Mouse (Mus musculus): ENCODE measurements around the gene Inpp4a.

Inpp4a gene

DNA sequence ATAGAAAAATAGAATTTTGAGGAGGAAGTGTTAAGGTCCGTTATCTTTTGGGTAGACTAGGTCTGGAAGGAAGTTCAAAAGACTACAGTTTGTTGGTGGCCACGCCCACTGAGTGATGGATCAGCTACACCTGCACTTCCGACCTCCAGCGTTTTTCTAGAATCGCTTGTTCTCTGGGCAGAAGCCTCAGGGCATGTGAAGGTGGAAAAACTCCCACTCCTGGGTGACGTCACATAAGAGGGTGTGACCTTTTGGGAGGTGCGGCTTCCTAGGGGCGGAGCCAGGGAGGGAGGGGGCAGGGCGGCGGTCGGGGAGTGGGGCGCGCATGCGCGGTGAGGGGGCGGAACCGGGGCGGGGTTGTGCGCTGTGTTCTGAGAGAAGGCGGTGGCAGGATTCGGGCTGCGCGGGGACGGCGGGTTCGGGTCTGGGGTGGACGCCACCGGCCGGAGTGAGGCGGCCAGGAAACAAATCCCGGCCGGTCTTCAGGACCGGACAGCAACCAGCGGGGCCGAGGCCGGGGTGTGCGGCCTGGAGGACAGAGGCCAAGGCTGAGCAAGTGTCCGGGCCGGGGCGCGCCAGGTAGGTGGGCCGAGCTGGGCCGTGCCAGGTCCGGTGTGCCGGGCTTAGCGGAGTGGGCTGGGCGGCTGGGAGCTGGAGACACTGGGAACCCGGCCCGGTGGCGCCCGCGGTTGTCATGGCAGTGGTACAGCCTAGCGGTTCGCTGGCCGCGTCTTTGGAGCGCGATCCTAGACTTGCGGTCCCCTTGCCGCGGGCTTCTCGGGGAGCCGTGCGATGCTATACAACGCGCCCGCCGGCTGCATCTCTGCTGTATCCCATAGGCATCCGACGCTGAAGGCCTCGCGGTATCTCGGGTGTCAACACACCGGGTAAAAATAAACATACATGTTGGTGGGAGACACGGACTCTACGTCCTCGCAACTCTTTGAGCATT lies at the start of gene Inpp4a:
Gene Inpp4a, plus strand, starts transcription at position 326 of the 952 bp plus-strand sequence.
- ATAC-seq (ENCODE audit: low TSS enrichment), result peak; percentile 76

- ATAC-seq (ENCODE audit: low TSS enrichment), result peak; percentile 57; the same call in 1 of the 2 replicates
Measured at GRCm38 (mm10) chr1:37250643-37251310, 48.9 kb upstream of the Inpp4a start.

DNA sequence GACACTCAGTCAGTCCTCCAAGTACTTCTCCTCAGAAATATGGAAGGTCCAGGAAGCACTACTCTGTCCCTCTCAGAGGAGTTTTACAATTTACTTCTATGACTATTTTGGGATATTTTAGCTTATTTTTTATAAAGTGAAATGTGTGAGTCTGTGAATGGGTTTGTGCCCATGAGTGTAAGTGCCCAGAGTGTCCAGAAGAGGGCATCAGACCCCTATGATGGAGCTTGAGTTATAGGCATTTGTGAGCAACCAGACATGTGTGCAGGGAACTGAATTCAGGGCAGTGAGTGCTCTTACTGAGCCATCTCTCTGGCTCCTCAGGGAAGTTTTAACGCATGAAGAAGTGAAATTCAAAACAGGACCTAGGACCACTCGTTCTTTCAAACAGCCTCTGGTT lies 41.2 kb upstream of the Inpp4a start:
- ATAC-seq (ENCODE audit: low TSS enrichment), result no peak

DNA sequence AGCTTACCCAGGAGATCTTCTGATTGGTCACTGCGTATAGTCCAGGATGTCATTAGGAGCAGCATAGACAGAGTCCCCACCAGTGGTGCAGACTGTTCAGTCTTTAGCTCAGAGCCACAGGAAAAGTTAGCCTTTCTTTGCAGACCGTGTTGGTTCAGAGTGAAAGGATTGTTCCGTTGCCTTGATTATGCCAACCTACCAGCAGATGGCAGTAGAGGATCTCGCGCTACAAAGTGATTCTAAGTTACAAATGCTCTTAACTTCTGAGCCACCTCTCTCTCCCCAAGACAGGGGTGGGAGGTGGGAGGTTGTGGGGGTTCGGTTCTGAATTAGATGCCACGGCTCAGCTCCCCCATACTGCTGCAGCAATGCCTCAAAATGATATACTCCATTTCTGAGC lies 27.2 kb upstream of the Inpp4a start:
- ATAC-seq (ENCODE audit: low TSS enrichment), result peak; percentile 87

GRCm38 (mm10) chr1:37286556-37286955 lies 13.1 kb upstream of the Inpp4a start:
- no peak for ATAC-seq (ENCODE audit: low TSS enrichment)

DNA sequence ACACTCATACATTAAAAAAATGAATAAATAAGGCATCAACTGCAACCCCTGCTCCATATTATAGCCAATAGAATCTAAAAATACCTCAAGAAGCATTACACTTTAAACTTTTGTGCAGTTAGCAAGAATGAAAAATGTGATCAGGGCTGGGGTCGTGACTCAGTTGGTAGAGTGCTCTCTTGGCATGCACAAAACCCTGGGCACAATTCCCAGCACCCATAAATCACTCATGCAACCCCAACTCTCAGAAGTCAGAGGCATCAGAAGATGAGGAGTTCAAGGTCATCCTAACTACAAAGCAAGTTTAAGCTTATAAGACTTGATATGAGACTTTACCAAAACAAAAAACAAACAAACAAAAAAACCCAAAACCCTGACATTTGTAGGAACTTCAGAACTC lies 11.9 kb upstream of the Inpp4a start:
- no peak for ATAC-seq (ENCODE audit: low TSS enrichment)

DNA sequence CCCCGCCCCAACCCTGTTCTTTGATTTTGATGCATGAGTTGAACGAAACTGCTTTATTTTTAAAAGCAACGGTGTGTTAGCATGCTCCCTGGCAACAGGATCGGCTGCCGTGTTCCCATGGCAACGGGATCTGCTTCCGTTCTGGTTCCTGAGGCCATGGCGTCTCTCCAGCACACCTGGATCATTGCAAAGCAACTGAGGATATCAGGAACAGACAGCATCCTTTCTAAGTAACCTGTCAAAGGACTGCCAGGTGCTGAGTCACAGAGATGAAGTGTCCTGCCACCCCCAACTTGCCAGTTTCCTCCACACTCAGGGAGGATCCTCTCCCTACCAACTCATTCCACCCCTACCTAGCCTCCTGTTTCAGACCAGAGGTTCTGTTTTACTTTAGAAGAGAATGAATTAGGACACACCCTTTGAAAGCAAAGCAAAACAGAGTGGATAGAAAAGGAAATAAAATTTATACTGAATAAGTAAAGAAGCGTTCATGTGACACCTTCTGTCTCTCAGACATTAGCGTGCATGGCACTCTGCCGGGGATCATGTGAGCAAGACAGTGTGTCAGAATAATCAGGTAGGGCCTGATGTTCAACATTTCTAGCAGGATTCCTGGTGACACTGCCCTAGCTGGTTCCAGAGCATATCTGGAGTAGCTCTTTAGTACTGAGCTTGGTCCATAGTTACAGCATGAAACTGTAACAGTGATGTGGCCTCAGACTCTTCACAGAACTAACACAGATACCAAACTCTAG lies 11.3 kb upstream of the Inpp4a start:
- ATAC-seq (ENCODE audit: low TSS enrichment), result peak; percentile 80

DNA sequence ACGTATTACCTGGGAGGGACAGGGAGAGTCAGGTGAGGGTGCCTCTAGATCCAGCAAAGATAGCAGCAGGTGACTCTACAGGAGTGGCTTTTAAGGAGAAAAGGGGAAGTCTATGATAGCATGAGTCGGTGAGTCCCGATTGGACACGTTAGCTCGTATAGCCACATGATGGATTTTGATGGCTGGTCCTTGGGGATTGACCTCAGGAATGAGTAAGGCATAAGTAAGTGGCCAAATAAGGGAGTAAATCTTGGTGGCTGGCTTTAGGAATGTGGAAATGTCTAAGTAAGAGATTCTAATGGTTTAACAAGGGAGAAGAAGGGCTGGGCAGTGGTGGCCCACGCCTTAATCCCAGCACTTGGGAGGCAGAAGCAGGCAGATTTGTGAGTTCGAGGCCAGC lies 10.7 kb upstream of the Inpp4a start:
- no peak for ATAC-seq (ENCODE audit: low TSS enrichment)

- no peak for ATAC-seq (ENCODE audit: low TSS enrichment)
Measured at GRCm38 (mm10) chr1:37296414-37296813, 3.3 kb upstream of the Inpp4a start.

- ATAC-seq (ENCODE audit: low TSS enrichment), result no peak
Measured at GRCm38 (mm10) chr1:37298904-37299303, 761 bp upstream of the Inpp4a start.

GRCm38 (mm10) chr1:37300650-37301049 lies 985 bp downstream of the Inpp4a start:
- ATAC-seq (ENCODE audit: low TSS enrichment), result peak; percentile 3; the same call in 1 of the 2 replicates

DNA sequence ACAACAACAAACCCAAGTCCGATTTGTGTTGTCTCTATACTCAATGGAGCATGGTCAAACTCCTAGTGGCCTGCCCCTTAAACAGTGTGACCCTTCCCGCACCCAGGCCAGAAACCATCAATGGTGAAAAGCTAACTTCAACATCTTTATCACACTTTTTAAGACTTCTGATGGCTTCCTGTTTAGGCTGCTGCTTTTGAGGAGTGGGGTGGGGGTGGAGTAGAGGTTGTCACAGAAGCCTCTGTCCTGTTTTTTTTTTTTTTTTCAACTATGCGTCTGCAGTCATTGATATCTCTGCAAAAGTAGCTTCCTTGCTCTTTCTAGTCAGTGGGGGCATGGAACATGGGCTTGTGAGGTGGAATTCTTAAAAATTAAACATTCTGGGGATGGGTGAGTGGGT lies 3.1 kb downstream of the Inpp4a start:
- no peak for ATAC-seq (ENCODE audit: low TSS enrichment)

DNA sequence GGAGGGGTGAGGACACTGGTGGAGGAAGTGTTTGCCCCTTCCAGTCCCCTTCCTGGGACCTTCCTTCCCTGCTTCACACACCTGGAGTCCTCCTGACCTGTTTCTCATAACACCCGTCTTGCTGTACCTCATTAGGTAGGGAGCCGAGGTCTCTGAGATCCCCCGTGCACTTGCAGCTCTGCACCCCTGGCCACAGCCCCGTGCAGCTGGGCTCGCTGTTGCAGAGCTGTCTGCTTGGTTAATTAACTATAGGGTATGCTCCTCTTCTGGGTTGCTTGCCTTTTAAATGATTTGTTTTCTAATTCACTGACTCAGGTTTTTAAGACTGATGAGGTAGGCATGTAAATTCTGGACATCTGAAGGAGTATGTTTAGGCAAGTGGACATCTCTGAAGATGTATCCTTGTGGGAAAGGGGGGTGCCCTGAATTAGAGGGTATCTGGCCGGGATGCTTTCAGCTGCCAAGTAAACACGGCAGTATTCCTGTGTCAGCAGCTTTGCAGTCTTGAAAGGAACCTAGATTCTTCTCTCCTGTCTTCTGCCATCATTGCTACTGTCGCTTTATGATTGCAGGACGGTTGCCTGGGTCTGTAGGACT lies 6.1 kb downstream of the Inpp4a start:
- no peak for ATAC-seq (ENCODE audit: low TSS enrichment)

- ATAC-seq (ENCODE audit: low TSS enrichment), result no peak
Measured at GRCm38 (mm10) chr1:37307586-37307985, 7.9 kb downstream of the Inpp4a start.

GRCm38 (mm10) chr1:37308021-37308742 lies 8.5 kb downstream of the Inpp4a start:
- ATAC-seq (ENCODE audit: low TSS enrichment), result no peak

DNA sequence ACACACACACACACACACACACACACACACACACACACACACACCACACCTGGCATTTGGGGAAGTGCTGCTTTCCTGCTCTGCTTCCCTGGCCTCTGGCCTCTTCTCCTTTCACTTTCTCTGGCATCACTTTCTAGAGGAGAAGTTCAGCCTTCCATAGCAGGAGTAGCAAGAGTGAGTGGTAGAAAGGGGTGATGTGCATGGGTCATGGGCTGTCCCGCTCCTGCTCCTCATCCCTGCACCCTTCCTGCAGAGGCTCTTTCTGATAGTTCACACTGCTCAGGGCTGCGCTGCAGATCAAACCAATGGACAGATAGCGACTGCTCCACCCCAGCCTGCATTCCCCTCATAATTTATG lies 9.1 kb downstream of the Inpp4a start:
- no peak for ATAC-seq (ENCODE audit: low TSS enrichment)

- no peak for ATAC-seq (ENCODE audit: low TSS enrichment)
Measured at GRCm38 (mm10) chr1:37309939-37310515, 10.4 kb downstream of the Inpp4a start.

- no peak for ATAC-seq (ENCODE audit: low TSS enrichment)
Measured at GRCm38 (mm10) chr1:37314338-37314737, 14.7 kb downstream of the Inpp4a start.

DNA sequence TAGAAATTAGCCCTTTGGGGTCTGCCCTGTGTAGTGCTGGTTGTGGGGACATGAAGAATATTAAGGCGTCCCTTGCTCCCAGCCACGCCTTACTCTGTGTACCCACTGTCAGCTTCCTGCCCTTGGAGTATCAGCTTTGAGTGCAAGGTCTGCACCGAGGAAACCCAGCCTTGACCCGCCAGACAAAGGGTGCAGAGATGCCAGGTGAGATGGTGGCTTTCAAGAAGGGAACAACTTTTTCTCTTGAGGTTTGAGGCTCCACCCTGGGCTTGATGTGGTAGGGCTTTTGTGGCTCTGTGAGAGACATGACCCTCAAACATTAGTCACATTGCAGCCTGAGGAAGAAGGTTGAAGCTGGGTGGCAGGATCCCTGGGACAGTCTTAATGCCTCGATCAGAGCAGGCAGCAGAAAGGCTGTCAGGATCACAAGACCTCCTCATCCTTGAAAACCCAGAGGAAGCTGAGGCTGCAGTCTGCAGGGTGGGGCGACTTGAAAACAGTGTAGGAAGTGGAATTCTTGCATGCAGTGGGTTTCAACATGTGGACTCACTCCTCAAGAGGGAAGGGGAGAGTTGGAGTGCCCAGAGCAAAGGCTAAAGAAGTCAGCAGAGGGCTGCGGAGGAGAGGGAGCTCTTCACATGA lies 18.1 kb downstream of the Inpp4a start:
- no peak for ATAC-seq (ENCODE audit: low TSS enrichment)

DNA sequence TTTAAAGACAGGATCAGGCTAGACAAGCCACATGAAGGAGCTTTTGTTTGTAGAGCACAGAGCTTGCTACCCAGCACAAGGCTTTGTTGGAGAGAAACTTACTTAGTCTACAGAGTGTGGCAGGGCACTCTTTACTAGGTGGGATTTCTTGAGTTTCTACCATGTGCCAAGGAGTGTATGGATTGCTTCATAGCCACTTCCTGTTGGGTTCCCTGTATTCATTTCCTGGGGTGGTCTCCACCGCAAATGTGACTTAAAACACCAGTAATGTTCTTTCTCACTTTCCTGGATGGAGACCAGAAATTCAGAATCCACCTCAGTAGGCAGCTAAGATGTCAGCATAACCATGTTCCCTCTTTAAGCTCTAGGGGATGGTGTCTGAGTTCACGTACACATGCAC lies 18.9 kb downstream of the Inpp4a start:
- no peak for ATAC-seq (ENCODE audit: low TSS enrichment)
